Mouse (Mus musculus) heart, postnatal 14 days (tissue): ENCODE measurements around the gene Defb13. TPM values are rescaled to one million over a fixed set of nuclear protein-coding genes. Genes with fewer than 3 reads are reported as not detected.

Experiments
- total RNA-seq, 2 experiments: library from RNA; stranded (reverse); gene quantifications; 2 replicates each; pipeline ENCODE4 v1.2.3; 2021

Defb13 gene
- total RNA-seq, 2 experiments from 2014 or later: not detected

Other genes with a start within 250 kb of the Defb13 start
- not detected for gene AY761184, start 243.1 kb upstream of the Defb13 start, total RNA-seq
- gene Defa24, start 212.3 kb upstream of the Defb13 start, total RNA-seq: not detected
- gene Defb50, start 123.2 kb upstream of the Defb13 start, total RNA-seq: not detected
- gene Defb2, start 106.8 kb upstream of the Defb13 start, total RNA-seq: not detected
- gene Defb10, start 87.9 kb upstream of the Defb13 start, total RNA-seq: not detected
- gene Defb9, start 61.3 kb upstream of the Defb13 start, total RNA-seq: not detected
- gene Defb11, start 40.4 kb upstream of the Defb13 start, total RNA-seq: not detected
- gene Defb15, start 14.1 kb upstream of the Defb13 start, total RNA-seq: not detected
- gene Defb35, start 8.4 kb upstream of the Defb13 start, total RNA-seq: not detected
- not detected for gene Fam90a1a, start 12.0 kb downstream of the Defb13 start, total RNA-seq
- not detected for gene Ccdc70, start 23.0 kb downstream of the Defb13 start, total RNA-seq
- gene Atp7b, start 113.5 kb downstream of the Defb13 start, total RNA-seq: under 1 TPM; 0.37 to 0.55 TPM
- gene Alg11, start 114.0 kb downstream of the Defb13 start, total RNA-seq: 10 to 100 TPM in 1 of 2 experiments, 1 to 10 TPM in 1; 9.1 to 10.8 TPM
- under 1 TPM in 1 of 2 experiments, not detected in 1; 0.29 TPM for gene Nek5, start 178.3 kb downstream of the Defb13 start, total RNA-seq
- 1 to 10 TPM; 1.9 to 2.2 TPM for gene Nek3, start 219.7 kb downstream of the Defb13 start, total RNA-seq
- 1 to 10 TPM; 4.4 to 5.8 TPM for gene Ckap2, start 239.1 kb downstream of the Defb13 start, total RNA-seq
- gene Vps36, start 246.0 kb downstream of the Defb13 start, total RNA-seq: 10 to 100 TPM; 27.6 to 28.9 TPM